Mouse (Mus musculus) megakaryocyte, embryonic 14.5 days (primary cell): ENCODE data around the gene 4930544D05Rik. TPM values are rescaled to one million over a fixed set of nuclear protein-coding genes. Genes with fewer than 3 reads are reported as not detected.

Source experiments
- H3K27me3 ChIP-seq: replicated peaks from 2 replicates; pipeline ENCODE3; 2012; ENCODE audit warnings: inconsistent platforms
- H3K36me3 ChIP-seq: replicated peaks from 2 replicates; pipeline ENCODE3; 2012; ENCODE audit warnings: low read length, inconsistent platforms, mixed read lengths
- H3K4me1 ChIP-seq: 2 replicates; pipeline ENCODE4 v1.6.1; 2012; ENCODE audit warnings: inconsistent platforms
- H3K4me3 ChIP-seq: replicated peaks from 2 replicates; pipeline ENCODE3; 2012; ENCODE audit warnings: moderate library complexity, mild to moderate bottlenecking, inconsistent platforms
- H3K9me3 ChIP-seq: 2 replicates; pipeline ENCODE4 v1.6.1; 2012; ENCODE audit warnings: inconsistent platforms
- FLI1 ChIP-seq: IDR thresholded peaks from 2 replicates; pipeline ENCODE4 v1.6.1; 2012; ENCODE audit warnings: low read length, inconsistent platforms, mixed read lengths
- GATA1 ChIP-seq: IDR thresholded peaks from 3 replicates; pipeline ENCODE4 v1.6.1; 2012; ENCODE audit warnings: mixed read lengths, low read length, inconsistent platforms, borderline replicate concordance
- polyA plus RNA-seq: library from polyadenylated mRNA; stranded (reverse); fragments of >175 nt; gene quantifications from 2 replicates; pipeline ENCODE4 v1.2.3, GENCODE M21; 2012; ENCODE audit warnings: low replicate concordance; ENCODE audit not compliant: insufficient read depth

4930544D05Rik gene
- polyA plus RNA-seq, 1 experiment: not detected

DNA sequence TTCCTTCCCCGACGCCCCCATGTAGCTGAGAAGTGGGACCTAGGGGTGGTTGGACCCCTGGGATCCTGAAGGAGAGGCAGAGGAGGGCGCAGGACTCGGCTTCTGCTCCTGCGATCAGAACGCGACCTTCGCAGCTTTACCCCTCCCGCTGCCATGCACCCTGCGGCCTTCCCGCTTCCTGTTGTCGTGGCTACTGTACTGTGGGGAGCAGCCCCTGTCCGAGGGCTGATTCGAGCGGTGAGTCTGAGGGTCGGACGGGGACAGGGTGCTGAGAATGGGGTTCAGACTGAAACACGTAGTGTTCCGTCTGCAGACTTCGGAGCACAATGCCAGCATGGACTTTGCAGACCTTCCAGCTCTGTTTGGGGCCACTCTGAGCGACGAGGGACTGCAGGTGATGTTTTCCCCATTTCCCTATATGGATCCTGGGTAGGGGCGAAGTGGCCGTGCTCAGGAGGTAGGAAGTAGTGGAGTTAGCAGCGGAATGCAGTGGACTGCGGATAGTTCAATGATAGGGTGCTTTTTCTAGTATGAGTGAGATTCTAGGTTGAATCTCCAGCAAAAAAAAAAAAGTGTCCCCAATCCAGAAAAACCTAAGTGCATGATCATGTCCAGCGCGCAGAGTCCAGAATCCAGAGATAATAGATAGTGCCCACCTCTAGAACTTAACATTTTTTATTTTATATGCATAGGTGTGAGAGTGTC lies 32.2 kb downstream of the 4930544D05Rik start:
- peak overlapping the region; percentile 93 for H3K4me3 ChIP-seq

GRCm38 (mm10) chr11:70648512-70648911 lies 32.9 kb downstream of the 4930544D05Rik start:
- Histone ChIP-seq H3K4me3 (peak overlapping the region; percentile 93), H3K36me3 (peaks cover 84% of the 10 kb centered on the region), H3K9me3 (no peaks in the 10 kb centered on the region), H3K27me3 (no peaks in the 10 kb centered on the region), H3K4me1 (peaks cover 73% of the 10 kb centered on the region)
- TF ChIP-seq FLI1 (no peak), GATA1 (no peak)

More for the DNA sequence above, 32.2 kb downstream of the 4930544D05Rik start:
- no peaks in the 10 kb centered on the region for H3K9me3 ChIP-seq
- TF ChIP-seq FLI1 (0 out of 2 replicates have a peak, but pooled peaks have one; percentile 2), GATA1 (no peak)
- H3K4me1 ChIP-seq: peaks cover 78% of the 10 kb centered on the region
- H3K27me3 ChIP-seq: no peaks in the 10 kb centered on the region
- peaks cover 86% of the 10 kb centered on the region for H3K36me3 ChIP-seq

- H3K36me3 ChIP-seq: peaks cover 79% of the 10 kb centered on the region
- H3K27me3 ChIP-seq: no peaks in the 10 kb centered on the region
- no peaks in the 10 kb centered on the region for H3K9me3 ChIP-seq
- H3K4me3 ChIP-seq: peak overlapping the region; percentile 93
- TF ChIP-seq FLI1 (no peak), GATA1 (no peak)
- H3K4me1 ChIP-seq: peaks cover 68% of the 10 kb centered on the region
Observed at GRCm38 (mm10) chr11:70649185-70649734, 33.6 kb downstream of the 4930544D05Rik start.

DNA sequence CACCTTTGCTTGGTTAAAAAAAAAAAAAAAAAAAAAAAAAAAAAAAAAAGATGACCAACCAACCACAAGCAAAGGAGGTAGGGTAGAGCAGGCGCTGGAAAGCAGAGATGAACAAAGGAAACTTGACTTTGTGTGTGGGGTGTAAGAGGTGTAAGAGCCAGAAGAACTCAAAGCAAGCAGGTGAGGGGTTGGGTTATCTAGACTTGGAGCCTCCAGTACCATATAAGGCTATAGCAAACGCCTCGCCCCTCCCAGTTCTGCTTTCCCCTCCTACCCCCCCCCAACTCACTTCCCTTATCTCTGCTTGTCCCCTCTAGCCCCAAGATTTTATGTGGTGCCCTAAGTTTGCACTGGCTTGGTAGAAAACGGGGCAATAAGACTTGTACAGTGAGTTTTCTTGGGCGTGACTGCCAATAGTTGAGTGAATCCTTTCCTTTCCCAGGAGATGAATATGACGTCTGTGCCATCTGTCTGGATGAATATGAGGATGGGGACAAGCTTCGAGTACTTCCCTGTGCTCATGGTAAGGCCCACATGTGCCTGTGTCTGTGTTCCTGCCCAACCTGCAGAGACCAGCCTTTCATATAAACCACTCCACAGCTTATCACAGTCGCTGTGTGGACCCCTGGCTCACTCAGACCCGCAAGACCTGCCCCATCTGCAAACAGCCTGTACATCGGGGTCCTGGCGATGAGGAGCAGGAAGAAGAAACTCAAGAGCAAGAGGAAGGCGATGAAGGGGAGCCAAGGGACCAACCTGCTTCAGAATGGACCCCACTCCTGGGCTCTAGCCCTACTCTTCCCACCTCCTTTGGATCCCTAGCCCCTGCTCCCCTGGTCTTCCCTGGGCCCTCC lies 34.9 kb downstream of the 4930544D05Rik start:
- Histone ChIP-seq H3K27me3 (no peaks in the 10 kb centered on the region), H3K9me3 (no peaks in the 10 kb centered on the region), H3K36me3 (peaks cover 66% of the 10 kb centered on the region), H3K4me3 (peak overlapping the region; percentile 100), H3K4me1 (peaks cover 60% of the 10 kb centered on the region)
- TF ChIP-seq GATA1 (no peak), FLI1 (no peak)

DNA sequence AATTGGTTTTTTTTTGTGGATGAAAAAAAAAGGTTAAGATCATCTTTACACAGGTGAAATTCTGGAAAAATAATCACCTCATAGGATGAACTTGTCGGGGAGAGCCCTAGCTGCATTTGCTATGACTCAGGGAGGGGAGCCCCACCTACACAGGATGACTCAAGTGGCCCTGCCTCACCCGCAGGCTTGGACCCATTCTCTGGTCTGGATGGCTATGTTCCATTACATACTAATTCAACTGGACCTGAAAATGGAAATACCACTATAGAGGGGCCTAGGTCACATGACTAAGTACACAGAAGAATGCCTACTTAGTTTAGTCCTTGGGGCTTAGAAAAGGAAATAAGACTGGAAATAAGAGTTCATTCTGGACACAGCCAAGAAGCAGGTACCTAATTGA lies 35.7 kb downstream of the 4930544D05Rik start:
- Histone ChIP-seq H3K36me3 (peaks cover 59% of the 10 kb centered on the region), H3K4me1 (peaks cover 61% of the 10 kb centered on the region), H3K27me3 (no peaks in the 10 kb centered on the region), H3K4me3 (peak overlapping the region; percentile 100), H3K9me3 (no peaks in the 10 kb centered on the region)
- TF ChIP-seq GATA1: no peak
- no peak for TF ChIP-seq FLI1

DNA sequence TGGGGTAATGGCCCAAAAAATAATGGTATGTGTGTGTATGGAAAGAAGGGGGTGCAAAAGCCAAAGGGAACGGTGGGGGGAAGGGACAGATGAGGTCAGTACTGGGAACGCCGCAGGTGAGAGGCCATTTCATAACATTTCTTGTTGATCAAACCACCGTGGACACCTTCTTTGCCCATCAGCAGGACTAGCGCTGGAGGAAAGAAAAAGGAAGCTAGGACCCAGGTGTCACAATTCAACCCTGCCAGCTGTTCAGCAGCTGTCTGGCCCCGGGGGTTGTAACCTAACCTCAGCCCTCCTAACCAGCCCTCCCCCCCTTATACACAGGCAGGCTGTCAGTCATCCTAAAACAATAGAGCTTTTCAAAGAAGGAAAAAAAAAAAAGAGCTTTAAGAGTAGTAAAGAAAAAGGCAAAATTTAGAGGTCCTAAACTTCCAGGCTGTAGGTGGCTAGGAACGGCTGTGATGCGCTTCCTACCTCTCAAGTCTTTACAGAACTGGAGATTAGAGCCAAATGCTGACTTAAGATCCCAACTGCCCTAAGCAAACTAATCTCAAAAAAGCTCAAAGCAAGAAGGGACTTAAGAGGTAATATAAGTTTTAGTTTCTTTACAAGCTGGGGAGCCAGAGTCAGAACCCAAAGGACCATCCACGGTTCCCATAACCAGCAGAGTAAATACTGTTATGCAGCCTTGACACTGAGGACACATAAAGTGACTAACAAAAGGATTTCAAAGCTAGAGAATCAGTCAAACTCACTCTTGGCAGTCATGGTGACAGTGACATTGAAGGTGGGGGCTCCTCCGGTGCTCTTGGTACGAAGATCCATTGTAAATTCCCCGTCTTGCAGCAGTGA lies 36.6 kb downstream of the 4930544D05Rik start:
- peaks cover 59% of the 10 kb centered on the region for H3K36me3 ChIP-seq
- TF ChIP-seq FLI1: no peak
- TF ChIP-seq GATA1: no peak
- H3K4me1 ChIP-seq: peaks cover 66% of the 10 kb centered on the region

DNA sequence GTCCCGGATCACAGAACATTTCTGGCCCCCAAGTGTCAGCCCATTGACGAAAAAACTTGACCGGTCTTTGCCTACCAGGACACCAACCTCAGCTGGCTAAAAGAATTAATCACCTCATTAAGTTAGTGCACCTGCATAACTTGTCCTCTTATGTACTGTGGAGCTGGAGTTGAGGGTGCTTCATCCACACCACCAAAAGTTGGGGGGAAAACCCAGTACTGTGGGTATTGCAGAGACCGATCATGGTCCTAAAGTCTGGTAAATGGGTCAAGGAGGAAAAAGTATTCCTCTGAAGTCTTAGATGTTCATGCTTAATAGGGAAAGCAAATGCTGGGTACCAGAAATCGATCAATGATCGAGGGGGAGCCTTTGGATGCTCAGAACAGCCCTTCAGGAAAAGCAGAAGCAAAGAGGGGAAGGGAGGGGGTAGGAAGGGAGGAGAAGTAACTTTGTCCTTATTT lies 37.3 kb downstream of the 4930544D05Rik start:
- H3K4me1 ChIP-seq: peaks cover 73% of the 10 kb centered on the region
- TF ChIP-seq FLI1 (no peak), GATA1 (no peak)
- no peaks in the 10 kb centered on the region for H3K27me3 ChIP-seq
- H3K4me3 ChIP-seq: peak overlapping the region; percentile 100
- peaks cover 56% of the 10 kb centered on the region for H3K36me3 ChIP-seq
- H3K9me3 ChIP-seq: no peaks in the 10 kb centered on the region

More for the DNA sequence above, 36.6 kb downstream of the 4930544D05Rik start:
- Histone ChIP-seq H3K27me3 (no peaks in the 10 kb centered on the region), H3K9me3 (no peaks in the 10 kb centered on the region), H3K4me3 (peak overlapping the region; percentile 100)

GRCm38 (mm10) chr11:70653345-70654197 lies 37.9 kb downstream of the 4930544D05Rik start:
- Histone ChIP-seq H3K9me3 (no peaks in the 10 kb centered on the region), H3K36me3 (peaks cover 50% of the 10 kb centered on the region), H3K4me1 (peaks cover 78% of the 10 kb centered on the region), H3K4me3 (peak overlapping the region; percentile 100), H3K27me3 (no peaks in the 10 kb centered on the region)
- TF ChIP-seq GATA1: no peak
- TF ChIP-seq FLI1: 0 out of 2 replicates have a peak, but pooled peaks have one; percentile 50
